Mouse (Mus musculus) adrenal gland, postnatal 4 days (tissue): ENCODE data around the gene Cd200r1. TPM values are rescaled to one million over a fixed set of nuclear protein-coding genes. Genes with fewer than 3 reads are reported as not detected.
"Not testable (repeated sequence)": the region's sequence is repeated elsewhere in the genome, so short reads cannot be mapped to it uniquely, and the experiment has no call there.

Experiments used
- DNase-seq, 2 experiments: peaks; one replicate each; pipeline ENCODE4 v3.0.0; 2021 to 2022; ENCODE audit warnings: low spot score in 2 of 2, mixed read lengths in 2 of 2
- total RNA-seq, 2 experiments: library from RNA; stranded (reverse); gene quantifications; 2 replicates each; pipeline ENCODE4 v1.2.3; 2021

Gene Cd200r1
- total RNA-seq, 2 experiments from 2014 or later: 0.56 to 0.96 TPM

DNA sequence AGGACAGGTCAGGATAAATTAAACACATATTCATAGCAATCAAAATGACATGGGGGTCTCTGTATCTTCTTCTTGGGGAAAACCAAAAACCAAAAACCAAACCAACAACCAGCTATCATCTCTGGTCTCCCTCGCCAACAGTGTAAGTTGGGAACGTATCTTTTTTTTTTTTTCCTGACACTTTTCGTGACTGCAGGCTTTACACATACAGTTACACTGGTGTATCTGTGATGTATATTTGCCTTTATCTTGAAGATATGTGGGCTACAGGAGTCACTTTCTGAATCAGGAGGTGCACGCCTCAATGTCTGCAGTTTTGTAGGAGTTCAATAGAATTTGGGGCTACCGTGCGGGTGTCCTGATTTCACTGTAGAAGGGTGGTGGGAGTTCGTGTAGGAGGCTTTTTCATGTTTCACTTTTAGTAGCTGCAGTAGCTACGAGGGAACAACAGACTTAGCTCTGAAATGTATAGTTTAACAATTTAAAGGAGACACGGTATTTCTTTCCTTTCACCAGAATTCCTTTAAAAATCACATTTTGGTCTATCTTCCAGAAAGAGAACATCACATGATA, 870 bp downstream of the Cd200r1 start:
- DNase-seq: no peak

DNA sequence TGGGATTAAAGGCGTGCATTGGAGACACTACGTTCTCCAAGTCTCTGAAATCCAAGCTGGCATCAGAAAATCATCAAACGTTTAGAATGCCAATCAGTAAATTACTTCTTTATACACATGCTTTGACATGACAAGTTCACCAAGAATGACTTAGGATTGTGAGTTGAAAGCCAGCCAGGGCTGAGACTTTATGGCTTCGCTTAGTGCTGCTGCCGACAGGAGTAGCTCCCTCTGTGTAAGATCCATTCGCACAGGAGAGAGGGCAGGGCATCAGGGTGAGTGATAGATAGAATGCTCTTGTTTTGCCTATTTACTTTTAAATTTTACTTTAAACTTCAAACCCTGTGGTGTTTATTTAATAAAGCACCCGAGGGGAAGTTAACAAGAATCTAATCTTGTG, 2.0 kb downstream of the Cd200r1 start:
- no peak for DNase-seq

DNA sequence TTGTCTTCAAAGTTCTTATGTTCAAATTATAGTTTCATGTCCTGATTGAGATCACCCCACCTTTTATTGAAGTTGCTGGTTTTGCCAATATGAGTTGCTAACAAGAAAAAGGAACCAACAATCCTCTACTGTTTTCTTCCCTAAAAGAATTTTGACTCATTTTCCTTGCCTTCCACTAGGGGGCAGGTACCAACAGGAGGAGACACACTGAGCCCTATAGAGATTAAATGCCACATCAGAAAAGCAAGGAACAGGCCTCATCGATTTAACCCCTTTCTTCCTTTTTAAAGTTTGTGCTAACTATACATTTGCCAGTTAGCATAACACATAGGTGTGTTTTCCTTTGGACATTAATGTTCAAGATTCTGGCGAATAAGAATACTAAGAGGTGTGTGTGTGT, 2.4 kb downstream of the Cd200r1 start:
- DNase-seq: no peak

DNA sequence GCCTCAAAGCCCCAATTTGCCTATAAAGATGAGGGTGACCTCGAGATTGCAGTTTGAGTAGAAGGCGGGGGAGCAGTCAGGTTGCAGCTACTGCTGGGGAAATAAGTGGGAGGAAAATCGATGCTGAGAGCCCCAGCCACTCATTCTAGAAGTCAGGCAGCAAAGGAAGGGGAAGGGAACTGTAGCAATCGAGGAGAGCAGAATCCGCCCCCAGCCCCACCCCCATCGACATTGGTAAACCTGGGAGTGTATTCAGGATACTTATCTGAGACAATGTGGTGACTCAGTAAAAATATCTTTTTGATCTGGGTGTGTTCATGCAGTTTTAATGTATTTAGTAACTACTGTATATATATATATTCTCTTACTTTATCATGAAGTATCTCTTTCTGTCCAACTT, 7.0 kb downstream of the Cd200r1 start:
- DNase-seq: no peak

DNA sequence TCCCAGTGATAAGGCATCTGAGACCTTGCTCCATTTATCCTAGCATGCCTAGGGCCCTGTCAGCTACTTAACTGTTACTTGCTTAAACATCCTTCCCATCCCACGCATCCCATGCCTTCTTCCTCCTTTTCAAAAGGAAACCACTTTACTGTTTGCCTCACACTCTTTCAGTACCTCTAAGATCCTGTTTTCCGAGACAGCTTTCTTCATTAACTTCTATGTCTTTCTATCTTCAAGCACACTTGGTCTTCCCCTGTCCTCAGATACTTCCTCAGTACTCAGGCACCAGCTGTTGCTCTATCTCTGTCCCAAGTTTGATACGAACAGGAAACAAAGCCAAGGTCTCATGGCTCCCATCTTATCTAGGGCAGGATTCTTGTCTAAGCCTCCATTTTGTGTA, 8.1 kb downstream of the Cd200r1 start:
- DNase-seq: no peak

DNA sequence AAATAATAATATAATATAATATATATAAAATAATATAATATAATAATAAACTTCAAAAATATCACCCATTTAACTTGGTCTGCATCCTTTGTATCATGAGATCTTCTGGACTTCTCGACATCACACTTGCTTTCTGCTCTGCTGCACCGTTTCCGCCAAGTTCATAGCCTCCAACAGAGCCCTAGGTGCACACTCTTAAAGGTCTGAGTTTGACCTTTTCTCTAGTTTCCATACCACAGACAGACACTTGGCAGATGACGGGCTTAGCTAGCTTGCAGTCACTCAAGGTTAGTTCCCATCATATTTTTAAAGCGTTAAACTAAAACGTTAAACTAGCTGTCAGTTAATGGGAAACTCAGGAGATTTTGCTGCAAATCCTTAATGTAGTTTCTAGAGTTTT, 8.7 kb downstream of the Cd200r1 start:
- no peak for DNase-seq

DNA sequence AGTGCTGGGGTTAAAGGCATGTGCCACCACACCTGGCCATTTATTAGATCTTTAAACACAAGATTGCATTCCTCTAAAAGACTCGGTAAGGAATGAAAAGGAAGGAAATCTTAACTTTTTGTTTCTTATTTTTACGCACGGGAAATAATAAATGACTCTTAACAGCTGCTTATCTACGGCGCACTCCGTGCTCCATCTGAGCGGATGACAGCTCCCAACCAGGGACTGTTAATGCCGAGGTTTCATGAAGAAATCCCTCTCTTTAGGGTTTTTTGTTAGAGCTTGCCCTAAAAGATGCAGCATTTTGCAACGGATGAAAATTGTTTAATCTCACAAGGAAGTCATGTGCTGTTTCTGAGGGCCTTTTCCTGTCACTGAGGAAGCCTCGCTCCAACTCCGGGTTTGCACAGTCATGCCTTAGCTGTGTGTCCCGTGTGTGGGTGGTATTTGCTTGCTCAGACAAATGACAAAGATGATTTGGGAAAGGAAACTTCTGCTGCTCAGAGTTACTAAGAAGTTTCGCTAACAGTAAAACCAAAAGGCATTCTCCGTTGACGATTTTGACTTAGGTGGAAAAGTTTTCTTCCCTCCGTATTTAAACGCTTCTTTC, 13.1 kb downstream of the Cd200r1 start:
- DNase-seq: no peak

DNA sequence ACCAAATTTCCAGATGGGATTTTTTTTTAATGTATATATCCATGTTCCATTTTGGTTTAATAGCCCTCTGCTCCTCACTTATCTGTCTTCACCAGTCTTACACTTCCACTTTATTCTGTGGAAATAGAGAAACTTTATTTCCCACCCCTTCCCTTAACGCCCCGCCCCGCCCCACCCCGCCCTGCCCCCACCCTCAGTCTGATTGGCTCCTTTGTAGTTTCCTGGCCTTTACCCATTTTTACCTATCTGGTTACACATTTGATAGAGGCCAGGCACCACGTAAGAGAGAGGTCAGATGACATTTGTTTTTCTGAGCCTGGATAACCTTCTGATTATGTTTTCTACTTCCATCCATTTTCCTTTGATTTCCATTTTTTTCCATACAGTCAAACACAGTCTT, 14.0 kb downstream of the Cd200r1 start:
- no peak for DNase-seq

DNA sequence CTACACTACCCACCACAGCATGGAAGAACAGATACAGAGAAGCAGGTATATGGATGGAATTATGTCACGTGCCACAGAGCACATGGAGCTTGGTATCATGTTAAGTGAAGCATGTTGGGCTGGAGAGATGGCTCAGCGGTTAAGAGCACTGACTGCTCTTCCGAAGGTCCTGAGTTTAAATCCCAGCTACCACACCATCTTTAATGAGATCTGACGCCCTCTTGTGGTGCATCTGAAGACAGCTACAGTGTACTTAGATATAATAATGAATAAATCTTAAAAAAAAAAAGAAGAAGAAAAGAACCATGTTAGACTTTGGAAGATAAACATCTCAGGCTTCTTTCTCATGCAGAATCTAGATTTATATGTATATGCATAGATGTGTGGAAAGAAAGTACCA, 15.2 kb downstream of the Cd200r1 start:
- no peak for DNase-seq

DNA sequence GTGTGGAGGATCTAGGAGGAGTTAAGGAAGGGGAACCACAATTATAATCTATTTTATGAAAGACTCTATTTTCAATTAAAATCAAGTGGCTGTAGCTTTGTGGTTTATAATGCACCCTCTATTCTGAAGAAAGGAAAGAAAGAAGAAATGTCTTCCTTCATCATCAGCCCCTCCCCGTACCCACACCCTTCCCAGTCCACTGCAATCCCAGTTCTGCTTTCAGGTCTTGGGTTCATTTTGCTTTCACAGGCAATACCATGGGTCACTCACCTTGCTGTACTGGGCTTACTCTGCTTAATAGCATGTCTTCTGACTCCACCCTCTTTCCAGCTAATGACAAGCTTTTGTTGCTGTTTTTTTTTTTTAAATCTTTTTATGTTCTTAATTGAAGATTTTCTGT, 21.4 kb downstream of the Cd200r1 start:
- DNase-seq: no peak

DNA sequence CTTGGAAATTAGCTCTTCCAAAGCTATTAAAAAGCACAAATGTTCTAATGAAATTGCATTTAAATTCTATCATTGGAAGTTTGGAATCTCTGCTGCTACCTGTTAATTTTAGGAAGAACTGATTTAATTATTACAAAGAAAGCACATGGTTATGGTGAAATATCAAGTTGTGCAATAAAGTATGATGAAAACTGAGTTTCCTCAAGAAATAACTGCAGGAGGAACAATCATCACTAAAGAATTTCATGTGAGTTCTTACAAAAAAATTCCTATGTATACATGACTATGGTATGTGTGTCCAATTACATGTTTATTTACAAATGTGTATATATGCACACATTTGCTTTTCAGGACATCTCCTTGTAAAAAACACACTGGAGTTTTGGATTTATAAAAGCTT, 28.9 kb downstream of the Cd200r1 start:
- no peak for DNase-seq

DNA sequence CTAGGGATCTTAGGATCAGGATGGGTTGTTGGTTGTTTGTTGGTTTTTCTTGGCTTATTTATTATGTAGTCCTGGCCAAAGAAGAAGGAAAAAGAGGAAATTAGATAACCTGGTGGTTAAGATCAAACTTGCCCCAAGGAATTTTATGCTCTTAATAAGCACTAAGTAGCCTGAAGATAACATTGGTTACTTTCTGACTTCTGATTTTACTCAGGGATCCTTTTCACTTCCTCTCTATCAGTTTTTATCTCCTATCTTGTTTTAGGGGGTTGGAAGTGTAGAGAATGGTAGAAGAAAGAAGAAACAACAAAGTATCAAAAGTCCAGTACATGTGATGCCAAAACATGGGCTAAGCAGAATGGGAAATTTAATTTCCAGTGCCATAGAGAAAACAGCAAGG, 40.4 kb downstream of the Cd200r1 start:
- no peak for DNase-seq

DNA sequence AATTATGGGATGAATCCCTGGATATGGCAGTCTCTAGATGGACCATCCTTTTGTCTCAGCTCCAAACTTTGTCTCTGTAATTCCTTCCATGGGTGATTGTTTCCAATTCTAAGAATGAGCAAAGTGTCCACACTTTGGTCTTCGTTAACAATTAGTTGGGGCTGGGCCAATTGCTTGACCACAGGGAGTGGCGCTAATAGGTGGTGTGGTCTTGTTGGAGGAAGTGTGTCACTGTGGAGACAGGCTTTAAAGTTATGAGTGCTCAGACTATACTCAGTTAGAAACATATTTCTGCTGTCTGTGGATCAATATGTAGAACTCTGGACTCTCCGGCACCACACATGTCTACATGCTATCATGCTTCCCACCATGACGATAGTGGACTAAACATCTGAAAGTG, 44.7 kb downstream of the Cd200r1 start:
- DNase-seq: not testable (repeated sequence)

DNA sequence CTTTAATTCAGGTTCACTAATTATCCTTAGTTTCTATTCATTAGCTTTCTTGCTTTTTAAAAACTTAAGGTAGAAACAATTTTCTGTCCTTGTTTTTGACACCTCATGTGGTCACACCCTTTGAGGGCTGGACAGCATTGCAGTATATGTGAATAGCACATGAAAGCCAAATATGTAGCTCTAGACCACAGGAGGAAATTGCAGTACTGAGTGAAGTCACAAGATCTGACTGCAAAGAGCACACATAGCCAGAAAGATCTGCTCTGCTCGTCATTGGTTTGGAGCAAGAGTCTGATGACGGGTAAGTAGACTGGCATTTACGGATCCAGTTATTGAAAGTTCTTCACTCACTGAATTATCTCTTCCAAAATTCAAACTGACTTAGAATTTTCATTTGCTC, 46.0 kb downstream of the Cd200r1 start, which contains the start of gene Cd200r4:
TSS of gene Cd200r4 (plus strand) at position 190 of the 400 bp plus-strand sequence.
- DNase-seq: no peak

DNA sequence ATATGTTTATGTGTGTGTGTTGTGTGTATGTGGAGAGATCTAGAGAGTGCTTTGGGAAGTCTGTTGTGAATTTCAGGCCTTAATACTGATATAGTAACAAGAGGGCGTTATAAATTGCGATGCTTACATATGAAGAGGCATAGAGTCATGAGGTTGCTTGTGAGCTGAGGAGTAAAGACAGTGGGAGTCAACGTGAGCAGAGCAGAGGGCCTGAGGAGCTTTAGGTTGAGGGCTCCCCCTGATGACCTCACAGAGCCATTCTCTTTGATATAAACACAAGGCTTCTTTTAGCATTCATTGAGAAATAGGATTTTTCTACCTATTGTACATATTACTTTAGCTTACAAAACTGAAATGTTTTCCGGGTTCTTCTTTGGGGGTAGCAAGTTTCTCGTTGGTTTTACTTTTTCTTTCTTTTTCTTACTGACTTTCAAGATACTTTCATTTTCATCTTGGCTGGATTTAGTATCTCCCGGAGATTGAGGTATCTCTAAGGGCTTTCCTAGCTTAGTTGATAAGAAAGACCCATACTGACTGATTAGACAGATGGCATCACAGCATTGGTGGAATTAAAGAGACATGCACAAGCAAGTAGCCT, 47.0 kb downstream of the Cd200r1 start:
- DNase-seq: no peak

DNA sequence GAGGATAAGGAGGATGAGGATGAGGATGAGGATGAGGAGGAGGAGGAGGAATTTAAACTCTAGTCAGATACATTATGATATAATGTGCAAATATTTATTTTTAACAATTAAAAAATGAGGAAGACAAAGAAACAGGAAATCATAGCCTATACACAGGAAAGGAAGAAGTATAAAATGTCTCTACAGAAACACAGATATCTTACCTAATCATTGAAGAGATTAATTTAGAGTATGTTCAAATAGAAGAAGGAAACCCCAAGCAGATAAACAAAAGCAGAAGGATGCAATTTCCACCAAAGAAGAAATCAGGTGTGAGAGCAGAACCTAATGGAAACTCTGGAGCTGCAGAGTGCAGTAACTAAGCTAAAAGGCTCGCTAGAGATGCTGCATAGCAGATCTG, 52.5 kb downstream of the Cd200r1 start:
- no peak for DNase-seq

DNA sequence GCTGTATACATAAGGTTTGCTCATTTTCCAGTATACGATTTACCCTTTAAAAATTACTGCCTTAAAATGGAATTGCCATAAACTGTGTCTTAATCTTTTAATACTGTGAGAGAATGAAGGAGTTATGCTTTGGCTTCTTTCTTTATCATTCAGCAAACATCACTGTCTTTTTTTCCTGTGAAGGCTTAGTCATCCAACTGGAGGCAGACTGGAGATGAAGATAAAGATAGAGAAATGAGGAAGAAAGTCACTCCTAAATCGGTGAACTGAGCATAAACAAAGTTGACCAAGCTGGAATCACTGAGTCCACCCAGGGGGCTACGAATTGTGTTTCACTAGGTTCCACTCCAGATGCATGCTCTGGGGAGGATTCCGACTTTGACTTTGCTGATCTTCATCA, 55.0 kb downstream of the Cd200r1 start:
- DNase-seq: no peak

DNA sequence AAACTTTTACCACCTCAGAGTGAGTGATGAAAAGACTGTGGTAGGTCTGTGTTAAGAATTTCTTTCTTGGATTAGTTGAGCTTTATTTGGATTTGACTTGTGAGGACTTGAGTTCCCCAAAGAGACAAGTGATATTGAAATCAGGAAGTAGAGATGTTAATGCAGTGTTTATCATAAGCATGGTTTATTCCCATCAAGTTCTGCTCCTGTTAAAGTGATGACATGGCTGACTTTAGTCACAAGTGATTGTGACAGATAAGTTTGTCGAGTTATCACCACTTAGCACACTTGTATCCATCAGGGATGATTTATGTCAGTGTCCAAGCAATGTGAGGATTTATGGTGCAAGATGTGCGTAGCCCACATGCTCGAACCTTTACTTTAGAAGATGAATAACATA, 66.8 kb downstream of the Cd200r1 start:
- no peak for DNase-seq

DNA sequence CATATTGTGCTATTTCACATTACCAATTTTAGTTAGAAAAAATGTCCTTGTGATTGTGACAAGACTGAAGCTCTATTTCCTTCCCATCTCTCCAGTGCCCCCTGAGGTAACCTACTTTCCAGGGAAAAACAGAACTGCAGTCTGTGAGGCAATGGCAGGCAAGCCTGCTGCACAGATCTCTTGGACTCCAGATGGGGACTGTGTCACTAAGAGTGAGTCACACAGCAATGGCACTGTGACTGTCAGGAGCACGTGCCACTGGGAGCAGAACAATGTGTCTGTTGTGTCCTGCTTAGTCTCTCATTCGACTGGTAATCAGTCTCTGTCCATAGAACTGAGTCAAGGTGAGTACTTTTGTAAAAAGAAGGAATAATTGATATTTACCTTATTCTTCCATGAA, 67.7 kb downstream of the Cd200r1 start:
- DNase-seq: not testable (repeated sequence)
